Mouse (Mus musculus): ENCODE measurements around the gene Sapcd1. TPM values are rescaled to one million over a fixed set of nuclear protein-coding genes. Genes with fewer than 3 reads are reported as not detected.

The Sapcd1 gene
- polyA plus RNA-seq (2015; fragmentation: Nextera tagmentation; extraction: Ambion mirVana) = 3.2 and 4.6 TPM in 2 replicates

- WGBS = 53% methylated on average over 13 of the region's 13 CpGs
- no peak within 1 kb of the TSS; the same call in 1 of the 2 replicates for H3K9ac ChIP-seq (ENCODE audit: low read depth, low read length)
- no peaks in the 10 kb centered on the region for H3K9me3 ChIP-seq (ENCODE audit: control insufficient read depth)
- H3K4me3 ChIP-seq (ENCODE audit: low read depth, low read length) = no peak within 1 kb of the TSS
- no peak for ATAC-seq
- H3K4me2 ChIP-seq (replicated peaks; ENCODE audit: low read depth) = no peak within 1 kb of the TSS
- H3K36me3 ChIP-seq (ENCODE audit: control insufficient read depth, insufficient read depth) = no peaks in the 10 kb centered on the region
- no peak for TF ChIP-seq CTCF (IDR thresholded peaks at IDR 0.05; ENCODE audit: low read depth)
- H3K27ac ChIP-seq (ENCODE audit: low read depth, low read length) = no peak within 1 kb of the TSS
- no peaks in the 10 kb centered on the region for H3K27me3 ChIP-seq (replicated peaks; ENCODE audit: control insufficient read depth, insufficient read depth, low read length)
- H3K4me1 ChIP-seq (replicated peaks; ENCODE audit: control insufficient read depth, insufficient read depth, low read length) = no peaks in the 10 kb centered on the region; the same call in 1 of the 2 replicates
Measured at GRCm38 (mm10) chr17:35027277-35028068, at the start of gene Sapcd1. TSS of gene Sapcd1 (minus strand) at chr17:35028016.

- Histone ChIP-seq H3K36me3 (ENCODE audit: control insufficient read depth, insufficient read depth) (no peaks in the 10 kb centered on the region), H3K4me1 (replicated peaks; ENCODE audit: control insufficient read depth, insufficient read depth, low read length) (peaks cover 11% of the 10 kb centered on the region; the same call in 1 of the 2 replicates), H3K27ac (ENCODE audit: low read depth, low read length) (peak overlapping the region; percentile 22; the same call in 1 of the 2 replicates), H3K9ac (ENCODE audit: low read depth, low read length) (peak overlapping the region; percentile 44), H3K4me3 (ENCODE audit: low read depth, low read length) (peak overlapping the region; percentile 23), H3K27me3 (replicated peaks; ENCODE audit: control insufficient read depth, insufficient read depth, low read length) (no peaks in the 10 kb centered on the region), H3K4me2 (replicated peaks; ENCODE audit: low read depth) (peak overlapping the region; percentile 61), H3K9me3 (ENCODE audit: control insufficient read depth) (no peaks in the 10 kb centered on the region)
- TF ChIP-seq CTCF (IDR thresholded peaks at IDR 0.05; ENCODE audit: low read depth) = no peak
- ATAC-seq = no peak
- WGBS = 25% methylated on average over 2 of the region's 2 CpGs
Measured at GRCm38 (mm10) chr17:35077285-35077684, 49.5 kb upstream of the Sapcd1 start.

DNA sequence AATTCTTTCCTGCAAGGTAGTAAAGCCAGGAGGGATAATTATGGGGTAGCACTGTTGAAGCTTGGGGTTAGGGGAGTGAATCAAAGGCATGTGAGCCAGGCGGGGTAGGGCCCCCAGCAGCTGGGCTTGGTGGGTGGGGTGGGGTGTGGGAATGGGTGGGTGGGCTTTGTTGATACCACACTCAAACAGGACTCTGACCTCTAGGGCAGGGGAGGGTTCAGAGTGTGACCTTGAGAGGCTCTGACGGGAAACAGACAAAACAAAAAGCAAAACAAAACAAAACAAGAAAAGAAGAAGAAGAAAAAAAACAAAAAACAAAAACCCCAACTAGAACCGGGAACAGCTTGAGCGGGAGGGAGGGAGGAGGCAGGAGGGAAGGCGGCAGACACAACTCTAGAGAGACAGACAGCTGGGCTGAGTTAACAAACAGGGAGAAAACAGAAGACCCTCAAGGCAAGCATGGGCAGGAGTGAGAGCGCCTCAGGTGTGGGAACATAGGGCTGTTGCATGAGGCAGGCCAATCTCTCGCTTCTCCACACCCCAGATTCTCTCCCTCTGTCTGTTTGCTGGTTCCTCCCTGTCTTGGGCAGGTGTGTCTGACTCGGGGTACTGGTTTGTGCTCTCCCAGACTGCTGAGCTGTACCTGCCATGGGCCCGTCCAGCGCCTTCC lies 48.8 kb upstream of the Sapcd1 start, which contains the start of gene Ly6g6e:
Ly6g6e (plus strand) TSS at position 396 of the 670 bp plus-strand sequence.
- no peaks in the 10 kb centered on the region for H3K27me3 ChIP-seq (replicated peaks; ENCODE audit: control insufficient read depth, insufficient read depth, low read length)
- H3K9ac ChIP-seq (ENCODE audit: low read depth, low read length) = peak within 1 kb of the TSS; percentile 44
- TF ChIP-seq CTCF (IDR thresholded peaks at IDR 0.05; ENCODE audit: low read depth) = no peak
- H3K27ac ChIP-seq (ENCODE audit: low read depth, low read length) = peak within 1 kb of the TSS; percentile 22; the same call in 1 of the 2 replicates
- H3K4me1 ChIP-seq (replicated peaks; ENCODE audit: control insufficient read depth, insufficient read depth, low read length) = peaks cover 11% of the 10 kb centered on the region; the same call in 1 of the 2 replicates
- WGBS = 21% methylated on average over 9 of the region's 10 CpGs
- H3K4me2 ChIP-seq (replicated peaks; ENCODE audit: low read depth) = peak within 1 kb of the TSS; percentile 61
- no peak for ATAC-seq
- H3K9me3 ChIP-seq (ENCODE audit: control insufficient read depth) = no peaks in the 10 kb centered on the region
- H3K4me3 ChIP-seq (ENCODE audit: low read depth, low read length) = peak within 1 kb of the TSS; percentile 23
- H3K36me3 ChIP-seq (ENCODE audit: control insufficient read depth, insufficient read depth) = no peaks in the 10 kb centered on the region

GRCm38 (mm10) chr17:35074097-35074496 lies 46.3 kb upstream of the Sapcd1 start:
- H3K36me3 ChIP-seq (ENCODE audit: control insufficient read depth, insufficient read depth) = no peaks in the 10 kb centered on the region
- TF ChIP-seq CTCF (IDR thresholded peaks at IDR 0.05; ENCODE audit: low read depth) = no peak
- H3K27me3 ChIP-seq (replicated peaks; ENCODE audit: control insufficient read depth, insufficient read depth, low read length) = no peaks in the 10 kb centered on the region
- no peaks in the 10 kb centered on the region for H3K9me3 ChIP-seq (ENCODE audit: control insufficient read depth)
- 29% methylated on average over 17 of the region's 17 CpGs for WGBS
- no peak overlapping the region for H3K27ac ChIP-seq (ENCODE audit: low read depth, low read length)
- no peak overlapping the region for H3K9ac ChIP-seq (ENCODE audit: low read depth, low read length)
- H3K4me3 ChIP-seq (ENCODE audit: low read depth, low read length) = no peak overlapping the region
- peaks cover 9% of the 10 kb centered on the region; the same call in 1 of the 2 replicates for H3K4me1 ChIP-seq (replicated peaks; ENCODE audit: control insufficient read depth, insufficient read depth, low read length)
- peak overlapping the region; percentile 27 for H3K4me2 ChIP-seq (replicated peaks; ENCODE audit: low read depth)
- no peak for ATAC-seq

DNA sequence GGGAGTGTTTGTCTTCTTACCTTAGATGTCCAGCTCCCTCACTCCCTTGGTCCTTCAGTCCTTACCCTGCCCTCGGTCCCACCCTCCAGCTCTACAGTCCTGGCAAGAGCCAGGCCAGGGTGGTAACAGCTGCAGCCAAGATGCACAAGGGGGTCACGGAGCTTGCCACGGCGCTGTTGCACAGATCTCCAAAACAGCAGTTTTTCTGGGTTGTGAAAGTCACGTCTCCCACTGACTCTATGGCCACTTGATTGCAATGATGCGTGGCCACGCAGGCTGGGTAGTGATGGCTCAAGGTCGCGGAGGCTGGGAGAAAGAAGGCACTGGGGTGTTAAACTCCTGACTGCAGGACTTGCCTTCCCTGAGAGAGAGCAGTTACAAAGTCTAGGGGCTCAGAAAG lies 43.6 kb upstream of the Sapcd1 start:
- H3K27me3 ChIP-seq (replicated peaks; ENCODE audit: control insufficient read depth, insufficient read depth, low read length) = 0 out of 2 replicates have a peak, but pooled peaks cover 7% of the 10 kb centered on the region
- H3K36me3 ChIP-seq (ENCODE audit: control insufficient read depth, insufficient read depth) = no peaks in the 10 kb centered on the region
- no peak overlapping the region for H3K4me3 ChIP-seq (ENCODE audit: low read depth, low read length)
- no peak for ATAC-seq
- WGBS = 75% methylated on average over 9 of the region's 9 CpGs
- H3K27ac ChIP-seq (ENCODE audit: low read depth, low read length) = no peak overlapping the region
- H3K9me3 ChIP-seq (ENCODE audit: control insufficient read depth) = no peaks in the 10 kb centered on the region
- H3K9ac ChIP-seq (ENCODE audit: low read depth, low read length) = no peak overlapping the region
- H3K4me2 ChIP-seq (replicated peaks; ENCODE audit: low read depth) = no peak overlapping the region
- no peaks in the 10 kb centered on the region for H3K4me1 ChIP-seq (replicated peaks; ENCODE audit: control insufficient read depth, insufficient read depth, low read length)
- TF ChIP-seq CTCF (IDR thresholded peaks at IDR 0.05; ENCODE audit: low read depth) = no peak

DNA sequence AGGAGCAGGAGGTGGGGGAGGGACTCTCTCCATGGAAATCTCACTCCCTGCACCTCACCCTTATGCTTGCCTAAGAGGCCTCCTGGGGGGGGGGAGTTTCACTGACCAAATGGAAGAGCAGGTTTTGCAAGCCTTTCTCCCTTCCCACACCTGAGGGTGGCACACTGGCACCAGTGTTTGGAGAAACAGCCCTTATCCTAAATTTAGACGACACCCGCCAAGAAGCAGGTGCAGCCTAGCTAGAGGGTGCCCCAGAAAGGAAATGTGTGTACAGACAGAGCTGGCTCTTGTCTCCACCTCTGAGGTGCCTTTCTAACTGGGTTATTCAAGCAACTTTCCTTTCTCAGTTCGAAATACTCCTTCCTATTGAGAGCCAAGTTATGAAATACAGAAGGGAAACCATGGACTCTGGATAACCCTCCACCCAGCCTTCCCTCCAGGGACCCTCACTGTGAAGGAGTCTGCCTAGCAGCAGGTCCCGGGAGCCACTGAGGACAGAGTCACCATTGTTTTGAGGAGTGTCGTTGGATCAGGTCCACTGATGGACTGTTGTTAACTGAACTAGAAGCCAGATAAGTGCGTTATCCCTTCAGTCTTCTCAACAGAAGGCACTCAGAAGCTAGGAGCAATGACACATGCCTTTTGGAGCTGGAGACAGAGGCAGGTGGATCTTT lies 42.9 kb upstream of the Sapcd1 start:
- no peak overlapping the region for H3K4me2 ChIP-seq (replicated peaks; ENCODE audit: low read depth)
- no peak overlapping the region for H3K9ac ChIP-seq (ENCODE audit: low read depth, low read length)
- H3K4me1 ChIP-seq (replicated peaks; ENCODE audit: control insufficient read depth, insufficient read depth, low read length) = no peaks in the 10 kb centered on the region
- WGBS = 38% methylated on average over 6 of the region's 6 CpGs
- no peak overlapping the region for H3K4me3 ChIP-seq (ENCODE audit: low read depth, low read length)
- H3K27ac ChIP-seq (ENCODE audit: low read depth, low read length) = no peak overlapping the region
- ATAC-seq = no peak
- no peaks in the 10 kb centered on the region for H3K9me3 ChIP-seq (ENCODE audit: control insufficient read depth)
- H3K36me3 ChIP-seq (ENCODE audit: control insufficient read depth, insufficient read depth) = no peaks in the 10 kb centered on the region
- TF ChIP-seq CTCF (IDR thresholded peaks at IDR 0.05; ENCODE audit: low read depth) = no peak
- H3K27me3 ChIP-seq (replicated peaks; ENCODE audit: control insufficient read depth, insufficient read depth, low read length) = peaks cover 7% of the 10 kb centered on the region; the same call in 1 of the 2 replicates
